Mouse (Mus musculus) liver, embryonic 14.5 days (tissue): ENCODE measurements around the gene March8.

Experiments used
- CTCF ChIP-seq: IDR thresholded peaks from 2 replicates; pipeline ENCODE4 v1.5.1; 2016; ENCODE audit warnings: antibody characterized with exemption, low read depth, control low read depth
- EP300 ChIP-seq: IDR thresholded peaks from 2 replicates; pipeline ENCODE4 v1.6.1; 2016; ENCODE audit warnings: antibody characterized with exemption, low read depth

DNA sequence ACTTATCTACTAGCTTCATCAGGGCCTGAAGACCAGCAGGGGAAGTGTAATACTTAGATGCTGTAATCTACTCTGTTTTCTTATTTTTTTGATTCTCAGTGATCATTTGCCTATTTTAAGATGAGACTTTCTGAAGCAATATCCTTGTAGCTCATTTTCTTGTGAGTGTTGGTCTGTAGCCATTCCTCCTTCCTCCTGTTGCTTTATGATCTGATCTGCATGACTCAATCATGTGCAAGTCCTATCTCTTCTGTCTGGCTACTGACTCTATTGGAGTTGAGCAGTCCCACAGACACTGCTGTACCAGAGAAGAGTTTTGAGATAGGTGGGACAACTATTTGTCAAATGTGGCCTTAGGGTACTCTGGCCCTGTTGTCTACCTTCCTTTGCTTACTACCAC, 36.8 kb downstream of the March8 start:
- TF ChIP-seq CTCF (no peak), EP300 (no peak)
